In the genomic region with DNA sequence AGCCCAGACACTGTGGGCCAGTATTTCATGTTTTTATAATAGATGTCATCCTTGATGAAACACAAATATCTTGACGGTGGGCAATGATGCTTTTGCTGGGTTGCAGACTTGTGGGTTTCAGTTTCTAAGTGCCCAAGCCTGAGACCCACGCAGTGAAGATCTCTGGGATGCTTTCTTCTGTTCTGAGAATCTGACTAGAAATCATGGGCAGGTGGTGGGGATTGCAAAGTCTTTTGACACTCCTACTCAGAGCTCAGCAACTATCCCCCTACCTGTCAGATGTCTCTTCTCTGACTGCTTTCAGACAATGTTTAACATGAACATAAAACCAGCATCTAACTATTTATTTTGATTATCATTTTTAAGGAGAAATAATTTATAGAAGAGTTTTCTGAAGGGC, we compare ENCODE assay signal across 8 mouse cellular contexts.
"Had no signal": no experiment of that assay in that cellular context is flagged by ENCODE, and none has a peak within 500 bp of the region (broad histone marks: within the 10 kb centered on the region; RNA-seq: fewer than 3 reads in every experiment).

No protein-coding gene starts in this region.

- DNase-seq: lung, adult 18-20 months; lung, embryonic 14.5 days; lung, postnatal 10 days; lung, postnatal 4 days; right cerebral cortex, postnatal 14 days; thymus, adult 2 months; thymus, postnatal 25 days; thymus, postnatal 4 days had no signal
